In genomic region chr1:53187536-53187935, GRCm38 (mm10) we compare ENCODE assay signal across 31 mouse cellular contexts. TPM values are rescaled to one million over a fixed set of nuclear protein-coding genes. Genes with fewer than 3 reads are reported as not detected.
DNase-seq lines count a peak whose midpoint lies in the region; ATAC-seq and TF ChIP-seq lines count a peak whose summit lies in the region.
"Had no signal": no experiment of that assay in that cellular context is flagged by ENCODE, and none has a peak within 500 bp of the region (broad histone marks: within the 10 kb centered on the region; RNA-seq: fewer than 3 reads in every experiment).

TSS of gene 1700019A02Rik (minus strand) at chr1:53187636.

- 0 out of 2 replicates have a peak, but pooled peaks have one; percentile 21 for ATAC-seq in hindbrain, postnatal 0 days
- no peak for ATAC-seq in hindbrain, embryonic 16.5 days
- ATAC-seq: forebrain, embryonic 14.5 days had no signal

- no peak for TF ChIP-seq CTCF in hindbrain, postnatal 0 days (IDR thresholded peaks at IDR 0.05; ENCODE audit: low read depth)
- TF ChIP-seq CTCF in testis, adult 2 months (IDR thresholded peaks at IDR 0.05; ENCODE audit: control insufficient read depth, insufficient read depth, insufficient replicate concordance, low read depth, low read length): no peak

- no peaks in the 10 kb centered on the region for H3K9me3 ChIP-seq in hindbrain, postnatal 0 days (ENCODE audit: low read length)
- H3K9me3 ChIP-seq in hindbrain, embryonic 16.5 days (ENCODE audit: control insufficient read depth, low read length): no peaks in the 10 kb centered on the region
- H3K9me3 ChIP-seq: embryonic facial prominence, embryonic 12.5 days; embryonic facial prominence, embryonic 15.5 days; heart, embryonic 12.5 days; heart, embryonic 15.5 days; hindbrain, embryonic 10.5 days; hindbrain, embryonic 13.5 days had no signal

- H3K4me1 ChIP-seq in hindbrain, postnatal 0 days (ENCODE audit: insufficient read depth, low read length): no peaks in the 10 kb centered on the region
- H3K4me1 ChIP-seq in hindbrain, embryonic 16.5 days (ENCODE audit: control insufficient read depth, insufficient read depth, low read depth, low read length): no peaks in the 10 kb centered on the region
- peaks cover 2% of the 10 kb centered on the region; the same call in 1 of the 2 replicates for H3K4me1 ChIP-seq in testis, adult 2 months (ENCODE audit: control insufficient read depth, insufficient read depth, low read length)
- H3K4me1 ChIP-seq: embryonic facial prominence, embryonic 12.5 days; embryonic facial prominence, embryonic 15.5 days; heart, embryonic 15.5 days; hindbrain, embryonic 10.5 days; hindbrain, embryonic 13.5 days had no signal

- WGBS in hindbrain, postnatal 0 days: 97% methylated on average over 8 of the region's 8 CpGs
- WGBS in hindbrain, embryonic 16.5 days: 93% methylated on average over 8 of the region's 8 CpGs

- TF ChIP-seq POLR2A in testis, adult 2 months (IDR thresholded peaks at IDR 0.05; ENCODE audit: control insufficient read depth, low read depth, low read length): peak; percentile 89

- H3K9ac ChIP-seq in hindbrain, postnatal 0 days (replicated peaks; ENCODE audit: low read length): no peak within 1 kb of the TSS
- H3K9ac ChIP-seq in hindbrain, embryonic 16.5 days (ENCODE audit: low read depth, low read length): no peak within 1 kb of the TSS
- H3K9ac ChIP-seq: embryonic facial prominence, embryonic 12.5 days; embryonic facial prominence, embryonic 15.5 days; heart, embryonic 12.5 days; heart, embryonic 15.5 days; hindbrain, embryonic 13.5 days had no signal

- no peak for DNase-seq in hindbrain, postnatal 0 days (ENCODE audit: low spot score)
- no peak for DNase-seq in testis, postnatal 10 days (ENCODE audit: low spot score)
- DNase-seq in ZHBTc4 (ENCODE audit: low read depth, low spot score): peak; percentile 5
- DNase-seq in right cerebral cortex, postnatal 14 days: no peak
- no peak for DNase-seq in left cerebral cortex, adult 11 months (ENCODE audit: low spot score)
- DNase-seq: adrenal gland, adult 8-10 months; B cell, adult 2 months; cerebellum, adult 11 months; cerebellum, adult 2 months; cerebellum, adult 9-11 months; cerebellum, postnatal 25 days; gastrocnemius, postnatal 25 days; heart, adult 18-20 months; heart, postnatal 10 days; heart, postnatal 36 days had no signal

- H3K4me2 ChIP-seq in hindbrain, postnatal 0 days (ENCODE audit: low read depth, low read length): no peak within 1 kb of the TSS
- no peak within 1 kb of the TSS for H3K4me2 ChIP-seq in hindbrain, embryonic 16.5 days (ENCODE audit: low read length)
- H3K4me2 ChIP-seq: embryonic facial prominence, embryonic 12.5 days; embryonic facial prominence, embryonic 15.5 days; heart, embryonic 12.5 days; heart, embryonic 15.5 days; hindbrain, embryonic 13.5 days had no signal

- no peak within 1 kb of the TSS for H3K27ac ChIP-seq in hindbrain, postnatal 0 days
- H3K27ac ChIP-seq in hindbrain, embryonic 16.5 days (ENCODE audit: low read depth, low read length): no peak within 1 kb of the TSS
- peak within 1 kb of the TSS; percentile 93 for H3K27ac ChIP-seq in testis, adult 2 months (ENCODE audit: control insufficient read depth, insufficient read depth, low read depth, low read length)
- H3K27ac ChIP-seq: embryonic facial prominence, embryonic 12.5 days; embryonic facial prominence, embryonic 15.5 days; heart, embryonic 15.5 days; hindbrain, embryonic 10.5 days; hindbrain, embryonic 13.5 days had no signal

- no peaks in the 10 kb centered on the region for H3K36me3 ChIP-seq in hindbrain, postnatal 0 days (ENCODE audit: insufficient read depth, low read length)
- no peaks in the 10 kb centered on the region for H3K36me3 ChIP-seq in hindbrain, embryonic 16.5 days (ENCODE audit: control insufficient read depth, insufficient read depth, low read length)
- H3K36me3 ChIP-seq in testis, adult 2 months (ENCODE audit: control insufficient read depth, insufficient read depth, low read length): no peaks in the 10 kb centered on the region
- H3K36me3 ChIP-seq: embryonic facial prominence, embryonic 15.5 days; heart, embryonic 12.5 days; heart, embryonic 15.5 days had no signal

- H3K27me3 ChIP-seq in hindbrain, postnatal 0 days (ENCODE audit: insufficient read depth, low read length): no peaks in the 10 kb centered on the region
- no peaks in the 10 kb centered on the region for H3K27me3 ChIP-seq in hindbrain, embryonic 16.5 days (replicated peaks; ENCODE audit: control insufficient read depth, insufficient read depth, low read length)
- no peaks in the 10 kb centered on the region for H3K27me3 ChIP-seq in testis, adult 2 months (ENCODE audit: control insufficient read depth, insufficient read depth, low read length)
- H3K27me3 ChIP-seq: CH12.LX; embryonic facial prominence, embryonic 12.5 days; embryonic facial prominence, embryonic 15.5 days; heart, embryonic 12.5 days; heart, embryonic 15.5 days; hindbrain, embryonic 13.5 days had no signal

- no peak within 1 kb of the TSS for H3K4me3 ChIP-seq in hindbrain, postnatal 0 days (ENCODE audit: low read length)
- H3K4me3 ChIP-seq in hindbrain, embryonic 16.5 days (ENCODE audit: low read length): no peak within 1 kb of the TSS
- H3K4me3 ChIP-seq in testis, adult 2 months (ENCODE audit: control insufficient read depth, low read depth, low read length): peak within 1 kb of the TSS; percentile 90
- H3K4me3 ChIP-seq: embryonic facial prominence, embryonic 12.5 days; embryonic facial prominence, embryonic 15.5 days; heart, embryonic 12.5 days; heart, embryonic 15.5 days; hindbrain, embryonic 10.5 days; hindbrain, embryonic 13.5 days had no signal

RNA-seq across cellular contexts. Expression of gene 1700019A02Rik, which starts in this region (rescaled TPM):
- total RNA-seq in hindbrain, postnatal 0 days (2014; rRNA removed): not detected in 2 replicates
- not detected in 2 replicates for polyA plus RNA-seq in hindbrain, postnatal 0 days (2015; fragmentation: Nextera tagmentation; extraction: Ambion mirVana)
- not detected in 2 replicates for polyA plus RNA-seq in hindbrain, embryonic 16.5 days (2015; fragmentation: Nextera tagmentation; extraction: Ambion mirVana)
- polyA plus RNA-seq in testis, adult 2 months (2012; rRNA removed): 36.0 and 52.2 TPM in 2 replicates
- total RNA-seq: adrenal gland, adult 8-10 months; adrenal gland, postnatal 4 days; CH12.LX; common myeloid progenitor, adult 5-6 weeks; gastrocnemius, adult 8-10 months; gastrocnemius, postnatal 25 days; heart, adult 18-20 months; heart, postnatal 10 days; heart, postnatal 36 days had no signal
- polyA plus RNA-seq: cerebellum, adult 2 months; embryonic facial prominence, embryonic 12.5 days; embryonic facial prominence, embryonic 15.5 days; forebrain, embryonic 11.5 days; forebrain, embryonic 14.5 days; gonadal fat pad, adult 2 months; heart, embryonic 12.5 days; heart, embryonic 15.5 days; hindbrain, embryonic 10.5 days; hindbrain, embryonic 13.5 days; intestine, embryonic 14.5 days had no signal

Comparison
In these comparisons a context has a peak if more than half of its experiments do, and no peak if none do; other contexts are left out.
1. RNA of gene 1700019A02Rik (polyA plus RNA-seq): 36.0 to 52.2 TPM in testis, adult 2 months; not detected in hindbrain, postnatal 0 days and not detected in hindbrain, embryonic 16.5 days; every median in the first group is over 10 times any median in the second.
2. Peak in ATAC-seq in hindbrain, postnatal 0 days; RNA of the gene not detected or under 1 TPM.